Mouse (Mus musculus) embryonic facial prominence, embryonic 14.5 days (tissue): Measurements from ENCODE around the gene AC124502.3. TPM values are rescaled to one million over a fixed set of nuclear protein-coding genes. Genes with fewer than 3 reads are reported as not detected.

Experiments used
- ATAC-seq: fragments of 200-750 bp; cut with Nextera tagmentation; 2 replicates; pipeline ENCODE4 v1.8.0; 2017; ENCODE audit warnings: low read depth, moderate number of reproducible peaks, moderate TSS enrichment
- DNase-seq: peaks from one replicate; pipeline ENCODE4 v3.0.0-alpha.2; 2015; ENCODE audit warnings: low spot score
- H3K27ac ChIP-seq: fragments of 300-500 bp; sonication (generic); replicated peaks from 2 replicates; pipeline ENCODE4 v1.5.1; 2014; ENCODE audit warnings: low read depth, mild to moderate bottlenecking, low read length, moderate library complexity
- H3K27me3 ChIP-seq: fragments of 300-500 bp; sonication (generic); replicated peaks from 2 replicates; pipeline ENCODE4 v1.6.1; 2014; ENCODE audit warnings: low read length; ENCODE audit not compliant: control insufficient read depth, insufficient read depth
- H3K36me3 ChIP-seq: fragments of 300-500 bp; sonication (generic); 2 replicates; pipeline ENCODE4 v1.6.1; 2014; ENCODE audit warnings: low read length, mixed read lengths; ENCODE audit not compliant: control insufficient read depth, insufficient read depth
- H3K4me1 ChIP-seq: fragments of 300-500 bp; sonication (generic); 2 replicates; pipeline ENCODE4 v1.6.1; 2014; ENCODE audit warnings: antibody characterized with exemption, low read length; ENCODE audit not compliant: control insufficient read depth, insufficient read depth
- H3K4me2 ChIP-seq: fragments of 300-500 bp; sonication (generic); 2 replicates; pipeline ENCODE4 v1.6.1; 2014; ENCODE audit warnings: low read depth, mild to moderate bottlenecking, low read length, moderate library complexity, mixed read lengths
- H3K4me3 ChIP-seq: fragments of 300-500 bp; sonication (generic); 2 replicates; pipeline ENCODE4 v1.5.1; 2014; ENCODE audit warnings: low read depth, mild to moderate bottlenecking, low read length
- H3K9ac ChIP-seq: fragments of 300-500 bp; sonication (generic); 2 replicates; pipeline ENCODE4 v1.6.1; 2014; ENCODE audit warnings: low read depth, mild to moderate bottlenecking, low read length, moderate library complexity, mixed read lengths
- H3K9me3 ChIP-seq: fragments of 300-500 bp; sonication (generic); 2 replicates; pipeline ENCODE4 v1.6.1; 2016; ENCODE audit warnings: low read length; ENCODE audit not compliant: control insufficient read depth
- WGBS: fragments of 180-500 bp; shearing (Covaris S2); extraction: QIAGEN DNeasy Blood & Tissue Kit; methylation state at CpG from one replicate; pipeline ENCODE4 v1.1.7; 2014; 5-methylcytosine and 5-hydroxymethylcytosine counted together
- polyA plus RNA-seq: library from polyadenylated mRNA; unstranded; fragments of >200 nt; fragmentation: Nextera tagmentation; extraction: Ambion mirVana; gene quantifications from 2 replicates; pipeline ENCODE4 v1.2.1, GENCODE M21; 2014

Gene AC124502.3
- polyA plus RNA-seq, result 0.51 and 1.7 TPM in 2 replicates

GRCm38 (mm10) chr19:5038709-5039156 is at the start of gene AC124502.3, which contains the start of gene B4gat1:
Gene AC124502.3, plus strand, starts transcription at chr19:5038891.
Gene B4gat1, plus strand, starts transcription at chr19:5038826.
- H3K9ac ChIP-seq, result peak within 1 kb of the TSS; percentile 90
- peak within 1 kb of the TSS; percentile 99 for H3K4me2 ChIP-seq
- H3K9me3 ChIP-seq, result no peaks in the 10 kb centered on the region
- H3K27me3 ChIP-seq, result no peaks in the 10 kb centered on the region
- peaks cover 14% of the 10 kb centered on the region; the same call in 1 of the 2 replicates for H3K36me3 ChIP-seq
- WGBS, result 0% methylated on average over 8 of the region's 44 CpGs
- peaks cover 21% of the 10 kb centered on the region for H3K4me1 ChIP-seq
- peak within 1 kb of the TSS; percentile 87 for H3K4me3 ChIP-seq
- peak; percentile 94 for ATAC-seq
- peak; percentile 97 for DNase-seq
- H3K27ac ChIP-seq, result peak within 1 kb of the TSS; percentile 73

- Histone ChIP-seq H3K4me3 (no peak overlapping the region), H3K27me3 (peaks cover 56% of the 10 kb centered on the region), H3K4me1 (0 out of 2 replicates have a peak, but pooled peaks cover 3% of the 10 kb centered on the region), H3K4me2 (no peak overlapping the region), H3K27ac (no peak overlapping the region), H3K36me3 (no peaks in the 10 kb centered on the region), H3K9ac (no peak overlapping the region), H3K9me3 (no peaks in the 10 kb centered on the region)
- DNase-seq (peak; percentile 92), ATAC-seq (peak; percentile 41; the same call in 1 of the 2 replicates)
- 4% methylated on average over 13 of the region's 13 CpGs for WGBS
Observed at GRCm38 (mm10) chr19:4989013-4989412, 49.7 kb upstream of the AC124502.3 start.

GRCm38 (mm10) chr19:4989434-4990255 is 49.0 kb upstream of the AC124502.3 start:
- no peaks in the 10 kb centered on the region for H3K36me3 ChIP-seq
- 0 out of 2 replicates have a peak, but pooled peaks cover 3% of the 10 kb centered on the region for H3K4me1 ChIP-seq
- H3K27me3 ChIP-seq, result peaks cover 50% of the 10 kb centered on the region
- DNase-seq (no peak), ATAC-seq (no peak)
- H3K9ac ChIP-seq, result no peak overlapping the region
- H3K4me3 ChIP-seq, result no peak overlapping the region
- no peaks in the 10 kb centered on the region for H3K9me3 ChIP-seq
- WGBS, result 24% methylated on average over 39 of the region's 47 CpGs
- H3K4me2 ChIP-seq, result 0 out of 2 replicates have a peak overlapping the region, but pooled peaks have one; percentile 2
- no peak overlapping the region for H3K27ac ChIP-seq

- WGBS, result 25% methylated on average over 4 of the region's 4 CpGs
- Histone ChIP-seq H3K4me1 (0 out of 2 replicates have a peak, but pooled peaks cover 3% of the 10 kb centered on the region), H3K4me2 (0 out of 2 replicates have a peak within 1 kb of the TSS, but pooled peaks have one; percentile 2), H3K9me3 (no peaks in the 10 kb centered on the region), H3K36me3 (no peaks in the 10 kb centered on the region), H3K27me3 (peaks cover 45% of the 10 kb centered on the region), H3K4me3 (no peak within 1 kb of the TSS), H3K9ac (no peak within 1 kb of the TSS), H3K27ac (no peak within 1 kb of the TSS)
- DNase-seq, result no peak
- ATAC-seq, result no peak
Observed at GRCm38 (mm10) chr19:4990256-4990625, 48.5 kb upstream of the AC124502.3 start, which contains the start of gene Npas4. Gene Npas4, minus strand, starts transcription at chr19:4990316.

- DNase-seq (no peak), ATAC-seq (no peak)
- no peak overlapping the region for H3K4me2 ChIP-seq
- H3K9me3 ChIP-seq, result no peaks in the 10 kb centered on the region
- 0 out of 2 replicates have a peak, but pooled peaks cover 3% of the 10 kb centered on the region for H3K4me1 ChIP-seq
- no peak overlapping the region for H3K27ac ChIP-seq
- WGBS, result 2% methylated on average over 18 of the region's 22 CpGs
- no peak overlapping the region for H3K4me3 ChIP-seq
- H3K36me3 ChIP-seq, result no peaks in the 10 kb centered on the region
- no peak overlapping the region for H3K9ac ChIP-seq
- H3K27me3 ChIP-seq, result peaks cover 43% of the 10 kb centered on the region
Observed at GRCm38 (mm10) chr19:4990716-4991115, 48.0 kb upstream of the AC124502.3 start.

GRCm38 (mm10) chr19:4992371-4992770 is 46.3 kb upstream of the AC124502.3 start:
- Histone ChIP-seq H3K9me3 (no peaks in the 10 kb centered on the region), H3K27ac (no peak overlapping the region), H3K36me3 (no peaks in the 10 kb centered on the region), H3K27me3 (peaks cover 43% of the 10 kb centered on the region), H3K4me3 (no peak overlapping the region), H3K9ac (no peak overlapping the region), H3K4me2 (no peak overlapping the region), H3K4me1 (0 out of 2 replicates have a peak, but pooled peaks cover 3% of the 10 kb centered on the region)
- ATAC-seq (no peak), DNase-seq (no peak)
- WGBS, result 13% methylated on average over 8 of the region's 8 CpGs

- Histone ChIP-seq H3K27me3 (peaks cover 43% of the 10 kb centered on the region), H3K9ac (no peak overlapping the region), H3K4me2 (no peak overlapping the region), H3K36me3 (no peaks in the 10 kb centered on the region), H3K9me3 (no peaks in the 10 kb centered on the region), H3K27ac (no peak overlapping the region), H3K4me3 (no peak overlapping the region), H3K4me1 (0 out of 2 replicates have a peak, but pooled peaks cover 3% of the 10 kb centered on the region)
- peak; percentile 55; the same call in 1 of the 2 replicates for ATAC-seq
- DNase-seq, result peak; percentile 80
- WGBS, result 2% methylated on average over 9 of the region's 9 CpGs
Observed at GRCm38 (mm10) chr19:4992904-4993303, 45.8 kb upstream of the AC124502.3 start.

- WGBS, result 66% methylated on average over 5 of the region's 5 CpGs
- Histone ChIP-seq H3K4me3 (no peak overlapping the region), H3K27ac (no peak overlapping the region), H3K4me2 (no peak overlapping the region), H3K27me3 (peaks cover 42% of the 10 kb centered on the region), H3K36me3 (no peaks in the 10 kb centered on the region), H3K9ac (no peak overlapping the region), H3K9me3 (no peaks in the 10 kb centered on the region), H3K4me1 (0 out of 2 replicates have a peak, but pooled peaks cover 3% of the 10 kb centered on the region)
- ATAC-seq, result no peak
- no peak for DNase-seq
Observed at GRCm38 (mm10) chr19:4994043-4994442, 44.6 kb upstream of the AC124502.3 start.
